Mouse (Mus musculus): ENCODE results near the gene Spryd4. TPM values are rescaled to one million over a fixed set of nuclear protein-coding genes. Genes with fewer than 3 reads are reported as not detected.
"Not testable (repeated sequence)": the region's sequence is repeated elsewhere in the genome, so short reads cannot be mapped to it uniquely, and the experiment has no call there.

Spryd4 gene
- polyA plus RNA-seq, 1 experiment from 2014 or later, result 30.8 TPM

GRCm38 (mm10) chr10:128167091-128167490 lies 44.5 kb downstream of the Spryd4 start:
- Histone ChIP-seq H3K36me3 (ENCODE audit: control insufficient read depth, insufficient read depth) (no peaks in the 10 kb centered on the region), H3K4me3 (ENCODE audit: low read depth, low read length) (no peak overlapping the region), H3K9ac (ENCODE audit: low read depth, low read length) (no peak overlapping the region), H3K27ac (ENCODE audit: low read length) (no peak overlapping the region), H3K9me3 (replicated peaks; ENCODE audit: control insufficient read depth, low read length) (no peaks in the 10 kb centered on the region), H3K4me2 (ENCODE audit: low read depth, low read length) (no peak overlapping the region), H3K27me3 (ENCODE audit: control insufficient read depth, insufficient read depth, low read depth, low read length) (no peaks in the 10 kb centered on the region), H3K4me1 (ENCODE audit: control insufficient read depth, low read depth, low read length) (no peaks in the 10 kb centered on the region)
- no peak for ATAC-seq (ENCODE audit: low read depth)
- 42% methylated on average over 6 of the region's 6 CpGs for WGBS (ENCODE audit: insufficient replicate concordance)

- H3K4me1 ChIP-seq (ENCODE audit: control insufficient read depth, low read depth, low read length); H3K36me3 ChIP-seq (ENCODE audit: control insufficient read depth, insufficient read depth); H3K9me3 ChIP-seq (replicated peaks; ENCODE audit: control insufficient read depth, low read length); H3K27me3 ChIP-seq (ENCODE audit: control insufficient read depth, insufficient read depth, low read depth, low read length); ATAC-seq (ENCODE audit: low read depth); H3K27ac ChIP-seq (ENCODE audit: low read length); H3K4me2 ChIP-seq (ENCODE audit: low read depth, low read length); H3K4me3 ChIP-seq (ENCODE audit: low read depth, low read length); H3K9ac ChIP-seq (ENCODE audit: low read depth, low read length): not testable (repeated sequence)
- 71% methylated on average over 2 of the region's 3 CpGs for WGBS (ENCODE audit: insufficient replicate concordance)
These were observed 45.9 kb downstream of the Spryd4 start for GRCm38 (mm10) chr10:128165726-128166125.

Other genes with a start within 250 kb of the Spryd4 start
- 0.14 and 0.20 TPM in 2 replicates for gene Hsd17b6, start 204.2 kb downstream of the Spryd4 start, polyA plus RNA-seq (2015; fragmentation: Nextera tagmentation; extraction: Ambion mirVana)
- 60.8 and 69.4 TPM in 2 replicates for gene Prim1, start 196.6 kb downstream of the Spryd4 start, polyA plus RNA-seq (2015; fragmentation: Nextera tagmentation; extraction: Ambion mirVana)
- gene Naca, start 176.2 kb downstream of the Spryd4 start, polyA plus RNA-seq (2015; fragmentation: Nextera tagmentation; extraction: Ambion mirVana), result 301 and 339 TPM in 2 replicates
- 171 and 201 TPM in 2 replicates for gene Ptges3, start 152.9 kb downstream of the Spryd4 start, polyA plus RNA-seq (2015; fragmentation: Nextera tagmentation; extraction: Ambion mirVana)
- gene Atp5b, start 128.5 kb downstream of the Spryd4 start, polyA plus RNA-seq (2015; fragmentation: Nextera tagmentation; extraction: Ambion mirVana), result 1,845 and 1,875 TPM in 2 replicates
- gene Baz2a, start 120.2 kb downstream of the Spryd4 start, polyA plus RNA-seq (2015; fragmentation: Nextera tagmentation; extraction: Ambion mirVana), result 5.4 and 6.0 TPM in 2 replicates
- gene Rbms2, start 31.5 kb downstream of the Spryd4 start, polyA plus RNA-seq (2015; fragmentation: Nextera tagmentation; extraction: Ambion mirVana), result 5.5 and 7.3 TPM in 2 replicates
- 14.8 and 21.4 TPM in 2 replicates for gene Gls2, start 17.4 kb downstream of the Spryd4 start, polyA plus RNA-seq (2015; fragmentation: Nextera tagmentation; extraction: Ambion mirVana)
- gene Mip, start 14.0 kb upstream of the Spryd4 start, polyA plus RNA-seq (2015; fragmentation: Nextera tagmentation; extraction: Ambion mirVana), result 0.05 TPM in 1 of 2 replicates, not detected in the other
- 23.5 and 23.6 TPM in 2 replicates for gene Timeless, start 20.3 kb upstream of the Spryd4 start, polyA plus RNA-seq (2015; fragmentation: Nextera tagmentation; extraction: Ambion mirVana)
- 1.4 and 1.9 TPM in 2 replicates for gene Apon, start 42.3 kb upstream of the Spryd4 start, polyA plus RNA-seq (2015; fragmentation: Nextera tagmentation; extraction: Ambion mirVana)
- 212 and 253 TPM in 2 replicates for gene Apof, start 56.9 kb upstream of the Spryd4 start, polyA plus RNA-seq (2015; fragmentation: Nextera tagmentation; extraction: Ambion mirVana)
- 7.8 and 9.5 TPM in 2 replicates for gene Stat2, start 58.8 kb upstream of the Spryd4 start, polyA plus RNA-seq (2015; fragmentation: Nextera tagmentation; extraction: Ambion mirVana)
- 0.06 and 0.12 TPM in 2 replicates for gene Il23a, start 86.9 kb upstream of the Spryd4 start, polyA plus RNA-seq (2015; fragmentation: Nextera tagmentation; extraction: Ambion mirVana)
- gene Pan2, start 91.5 kb upstream of the Spryd4 start, polyA plus RNA-seq (2015; fragmentation: Nextera tagmentation; extraction: Ambion mirVana), result 13.2 and 14.8 TPM in 2 replicates
- 86.6 and 92.8 TPM in 2 replicates for gene Cnpy2, start 110.7 kb upstream of the Spryd4 start, polyA plus RNA-seq (2015; fragmentation: Nextera tagmentation; extraction: Ambion mirVana)
- gene Cs, start 125.9 kb upstream of the Spryd4 start, polyA plus RNA-seq (2015; fragmentation: Nextera tagmentation; extraction: Ambion mirVana), result 102 and 107 TPM in 2 replicates
- gene Coq10a, start 157.2 kb upstream of the Spryd4 start, polyA plus RNA-seq (2015; fragmentation: Nextera tagmentation; extraction: Ambion mirVana), result 0.65 and 0.96 TPM in 2 replicates
- gene Ankrd52, start 165.3 kb upstream of the Spryd4 start, polyA plus RNA-seq (2015; fragmentation: Nextera tagmentation; extraction: Ambion mirVana), result 4.0 and 4.3 TPM in 2 replicates
- 76.8 and 88.2 TPM in 2 replicates for gene Slc39a5, start 189.4 kb upstream of the Spryd4 start, polyA plus RNA-seq (2015; fragmentation: Nextera tagmentation; extraction: Ambion mirVana)
- 31.6 and 31.7 TPM in 2 replicates for gene Nabp2, start 199.7 kb upstream of the Spryd4 start, polyA plus RNA-seq (2015; fragmentation: Nextera tagmentation; extraction: Ambion mirVana)
- gene Rnf41, start 199.8 kb upstream of the Spryd4 start, polyA plus RNA-seq (2015; fragmentation: Nextera tagmentation; extraction: Ambion mirVana), result 8.3 and 8.5 TPM in 2 replicates
- 20.3 and 22.6 TPM in 2 replicates for gene Smarcc2, start 247.4 kb upstream of the Spryd4 start, polyA plus RNA-seq (2015; fragmentation: Nextera tagmentation; extraction: Ambion mirVana)

Measured in liver, embryonic 16.5 days (tissue).